Mouse (Mus musculus): ENCODE data around the gene Arhgap35. TPM values are rescaled to one million over a fixed set of nuclear protein-coding genes. Genes with fewer than 3 reads are reported as not detected.
A peak's percentile ranks its signal among the peaks of the same experiment; 100 is the strongest.

Gene Arhgap35
- total and polyA plus RNA-seq, 2 experiments from 2014 or later = 9.7 to 57.5 TPM

DNA sequence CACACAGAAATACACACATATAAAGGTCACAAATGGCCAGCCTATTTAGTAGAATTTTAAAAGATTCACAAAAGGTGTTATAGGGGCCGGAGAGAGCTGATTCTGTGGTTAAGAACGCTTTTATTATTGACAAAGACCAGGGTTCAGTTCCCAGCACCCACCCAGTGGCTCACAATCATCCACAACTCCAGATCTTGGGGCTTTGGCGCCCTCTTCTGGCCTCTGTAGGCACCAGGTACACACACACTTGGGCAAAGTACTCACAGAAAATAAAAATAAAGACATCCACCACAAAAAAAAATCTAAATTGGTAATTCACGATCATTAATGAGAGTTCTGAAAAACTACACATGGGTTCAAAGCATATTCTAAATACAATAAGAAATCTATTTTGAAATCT lies 17.1 kb upstream of the Arhgap35 start:
- no peak overlapping the region for H3K9ac ChIP-seq (replicated peaks; ENCODE audit: low read depth, low read length)
- no peak overlapping the region for H3K4me2 ChIP-seq (ENCODE audit: low read depth, low read length)
- no peaks in the 10 kb centered on the region; the same call in none of the 2 replicates for H3K4me1 ChIP-seq (ENCODE audit: control insufficient read depth, insufficient read depth)
- H3K36me3 ChIP-seq (replicated peaks; ENCODE audit: control insufficient read depth, insufficient read depth, low read length) = no peaks in the 10 kb centered on the region
- ATAC-seq (ENCODE audit: insufficient read depth, low read depth) = no peak
- H3K4me3 ChIP-seq (ENCODE audit: low read depth, low read length) = no peak overlapping the region
- H3K27ac ChIP-seq (ENCODE audit: low read depth) = no peak overlapping the region
- 67% methylated on average over 4 of the region's 4 CpGs for WGBS
- no peaks in the 10 kb centered on the region for H3K9me3 ChIP-seq (replicated peaks; ENCODE audit: control insufficient read depth, low read length)
- H3K27me3 ChIP-seq (ENCODE audit: control insufficient read depth, insufficient read depth, low read length) = no peaks in the 10 kb centered on the region
- DNase-seq (ENCODE audit: low spot score) = no peak
- TF ChIP-seq EP300 (IDR thresholded peaks at IDR 0.05; ENCODE audit: low read depth) (no peak), CTCF (IDR thresholded peaks at IDR 0.05; ENCODE audit: low read depth) (no peak)

DNA sequence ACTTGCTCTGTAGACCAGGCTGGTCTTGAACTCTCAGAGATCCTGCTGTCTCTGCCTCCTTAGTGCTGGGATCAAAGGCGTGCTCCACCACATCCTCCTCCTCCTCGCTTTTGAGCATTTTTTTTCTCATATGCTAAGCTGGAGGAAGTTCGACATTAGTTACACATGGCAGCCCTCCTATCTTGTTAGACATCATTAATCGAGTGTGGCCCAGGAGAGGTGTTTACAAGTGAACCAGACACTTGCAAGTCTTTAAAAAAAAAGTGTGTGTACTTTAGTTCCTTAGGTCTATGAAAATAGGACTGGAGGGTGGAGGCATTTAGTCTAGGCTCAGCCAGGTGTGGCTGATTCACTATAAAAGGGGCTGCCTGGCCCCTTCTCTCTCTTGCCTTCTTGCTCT lies 16.2 kb upstream of the Arhgap35 start:
- 69% methylated on average over 4 of the region's 4 CpGs for WGBS
- DNase-seq (ENCODE audit: low spot score) (no peak), ATAC-seq (ENCODE audit: insufficient read depth, low read depth) (no peak)
- no peaks in the 10 kb centered on the region for H3K9me3 ChIP-seq (replicated peaks; ENCODE audit: control insufficient read depth, low read length)
- no peak overlapping the region for H3K27ac ChIP-seq (ENCODE audit: low read depth)
- H3K27me3 ChIP-seq (ENCODE audit: control insufficient read depth, insufficient read depth, low read length) = no peaks in the 10 kb centered on the region
- no peak for TF ChIP-seq EP300 (IDR thresholded peaks at IDR 0.05; ENCODE audit: low read depth)
- no peak for TF ChIP-seq CTCF (IDR thresholded peaks at IDR 0.05; ENCODE audit: low read depth)
- no peak overlapping the region for H3K4me2 ChIP-seq (ENCODE audit: low read depth, low read length)
- no peak overlapping the region for H3K9ac ChIP-seq (replicated peaks; ENCODE audit: low read depth, low read length)
- H3K4me1 ChIP-seq (ENCODE audit: control insufficient read depth, insufficient read depth) = no peaks in the 10 kb centered on the region; the same call in none of the 2 replicates
- H3K4me3 ChIP-seq (ENCODE audit: low read depth, low read length) = no peak overlapping the region
- H3K36me3 ChIP-seq (replicated peaks; ENCODE audit: control insufficient read depth, insufficient read depth, low read length) = no peaks in the 10 kb centered on the region

DNA sequence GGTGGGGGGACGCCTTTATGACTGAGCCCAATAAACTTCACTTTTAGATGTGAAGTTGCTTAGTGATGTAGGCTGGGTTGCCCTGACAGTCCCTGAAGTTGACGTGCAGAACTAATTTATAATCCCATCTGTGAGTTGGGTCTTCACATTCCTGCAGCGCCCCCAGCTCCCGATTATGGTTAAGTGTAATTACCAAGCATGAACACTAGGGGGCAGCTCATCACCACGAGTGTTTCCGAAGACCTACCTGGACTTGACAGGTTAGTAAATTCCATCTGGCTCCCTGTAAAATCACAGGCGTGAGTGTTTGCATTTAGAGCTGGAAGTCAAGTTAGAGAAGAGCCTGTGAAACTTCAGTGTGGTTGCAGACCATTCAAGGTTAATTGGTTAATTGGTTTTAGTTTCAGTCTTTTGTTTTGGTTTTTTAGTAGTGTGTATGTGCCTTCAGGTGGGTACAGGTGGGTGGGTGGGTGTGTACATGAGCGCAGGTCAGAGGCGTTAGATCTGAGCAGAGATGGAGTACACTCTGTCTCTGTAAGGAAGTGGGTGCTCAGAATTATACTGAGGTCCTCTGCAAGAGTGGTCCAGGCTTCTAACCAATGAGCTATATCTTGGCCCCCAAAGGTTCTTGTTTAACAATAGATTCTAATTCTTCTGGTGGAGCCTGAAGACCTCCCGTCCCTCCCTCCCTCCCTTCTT lies 15.0 kb upstream of the Arhgap35 start:
- Histone ChIP-seq H3K4me2 (ENCODE audit: low read depth, low read length) (no peak overlapping the region), H3K27me3 (ENCODE audit: control insufficient read depth, insufficient read depth, low read length) (no peaks in the 10 kb centered on the region), H3K27ac (ENCODE audit: low read depth) (no peak overlapping the region), H3K9me3 (replicated peaks; ENCODE audit: control insufficient read depth, low read length) (no peaks in the 10 kb centered on the region), H3K9ac (replicated peaks; ENCODE audit: low read depth, low read length) (no peak overlapping the region), H3K36me3 (replicated peaks; ENCODE audit: control insufficient read depth, insufficient read depth, low read length) (no peaks in the 10 kb centered on the region), H3K4me1 (ENCODE audit: control insufficient read depth, insufficient read depth) (no peaks in the 10 kb centered on the region; the same call in 1 of the 2 replicates), H3K4me3 (ENCODE audit: low read depth, low read length) (no peak overlapping the region)
- WGBS = 10% methylated on average over 10 of the region's 10 CpGs
- no peak for TF ChIP-seq EP300 (IDR thresholded peaks at IDR 0.05; ENCODE audit: low read depth)
- peak; percentile 91 for TF ChIP-seq CTCF (IDR thresholded peaks at IDR 0.05; ENCODE audit: low read depth)
- DNase-seq (ENCODE audit: low spot score) (peak; percentile 43), ATAC-seq (ENCODE audit: insufficient read depth, low read depth) (no peak)

DNA sequence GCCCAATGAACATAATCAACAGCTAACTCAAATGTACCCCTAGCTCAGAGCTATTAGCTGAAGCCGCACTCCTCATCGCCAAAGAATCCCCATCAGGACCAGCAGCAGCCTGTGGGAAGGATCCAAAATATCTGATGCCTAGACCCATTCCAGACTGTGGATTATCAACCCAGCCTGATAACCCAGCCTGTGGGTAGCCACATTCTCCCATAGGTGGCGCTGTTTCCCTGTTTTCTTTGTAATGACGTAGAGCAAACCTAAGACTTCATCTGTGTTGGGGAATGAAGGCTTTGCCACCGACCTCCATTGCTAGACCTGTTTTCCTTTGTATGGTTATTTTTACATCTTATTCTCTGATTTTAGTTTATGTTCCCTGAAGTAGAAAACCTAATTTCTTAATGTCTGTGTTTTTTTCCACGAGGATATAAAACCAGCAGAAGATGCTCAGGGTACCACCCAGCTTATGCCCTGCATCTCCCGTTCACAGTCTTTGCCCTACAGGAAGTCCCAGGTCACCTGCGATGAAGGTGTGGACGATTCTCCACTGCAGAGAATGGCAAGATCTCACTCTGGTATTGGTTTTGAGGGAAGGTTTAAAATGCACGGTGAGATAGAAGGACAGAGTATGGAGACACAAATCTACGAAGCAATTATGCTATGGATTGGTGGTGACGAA lies 13.4 kb upstream of the Arhgap35 start:
- Histone ChIP-seq H3K9me3 (replicated peaks; ENCODE audit: control insufficient read depth, low read length) (no peaks in the 10 kb centered on the region), H3K27me3 (ENCODE audit: control insufficient read depth, insufficient read depth, low read length) (no peaks in the 10 kb centered on the region), H3K9ac (replicated peaks; ENCODE audit: low read depth, low read length) (no peak overlapping the region), H3K27ac (ENCODE audit: low read depth) (no peak overlapping the region), H3K4me2 (ENCODE audit: low read depth, low read length) (no peak overlapping the region), H3K4me3 (ENCODE audit: low read depth, low read length) (no peak overlapping the region), H3K36me3 (replicated peaks; ENCODE audit: control insufficient read depth, insufficient read depth, low read length) (no peaks in the 10 kb centered on the region), H3K4me1 (ENCODE audit: control insufficient read depth, insufficient read depth) (peaks cover 3% of the 10 kb centered on the region; the same call in 1 of the 2 replicates)
- DNase-seq (ENCODE audit: low spot score) (peak; percentile 81), ATAC-seq (ENCODE audit: insufficient read depth, low read depth) (peak; percentile 66)
- WGBS = 31% methylated on average over 12 of the region's 12 CpGs
- TF ChIP-seq CTCF (IDR thresholded peaks at IDR 0.05; ENCODE audit: low read depth) = peak; percentile 94
- TF ChIP-seq EP300 (IDR thresholded peaks at IDR 0.05; ENCODE audit: low read depth) = no peak

DNA sequence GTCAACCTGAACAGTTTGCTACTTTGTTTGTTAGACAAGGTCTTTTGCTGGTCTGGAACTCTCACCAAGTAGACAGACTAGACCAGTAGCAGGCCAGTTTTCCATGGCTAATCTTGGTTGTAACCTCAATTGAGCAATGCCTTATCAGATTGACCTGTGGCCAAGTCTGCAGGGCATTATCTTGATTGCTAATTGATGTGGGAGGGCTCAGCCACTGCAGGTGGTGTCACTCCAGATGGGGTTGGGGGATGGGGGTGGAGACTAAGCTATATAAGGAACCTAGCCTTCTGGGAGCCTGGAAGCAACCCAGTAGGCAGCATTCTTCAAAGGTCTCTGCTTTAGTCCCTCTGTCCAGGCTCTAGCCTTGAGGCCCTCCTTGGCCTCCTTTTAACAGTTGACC lies 8.9 kb upstream of the Arhgap35 start:
- TF ChIP-seq EP300 (IDR thresholded peaks at IDR 0.05; ENCODE audit: low read depth) = no peak
- TF ChIP-seq CTCF (IDR thresholded peaks at IDR 0.05; ENCODE audit: low read depth) = no peak
- H3K4me2 ChIP-seq (ENCODE audit: low read depth, low read length) = no peak overlapping the region
- no peak for ATAC-seq (ENCODE audit: insufficient read depth, low read depth)
- DNase-seq (ENCODE audit: low spot score) = no peak
- H3K9ac ChIP-seq (replicated peaks; ENCODE audit: low read depth, low read length) = no peak overlapping the region
- H3K36me3 ChIP-seq (replicated peaks; ENCODE audit: control insufficient read depth, insufficient read depth, low read length) = no peaks in the 10 kb centered on the region
- H3K9me3 ChIP-seq (replicated peaks; ENCODE audit: control insufficient read depth, low read length) = no peaks in the 10 kb centered on the region
- no peak overlapping the region for H3K4me3 ChIP-seq (ENCODE audit: low read depth, low read length)
- no peaks in the 10 kb centered on the region for H3K27me3 ChIP-seq (ENCODE audit: control insufficient read depth, insufficient read depth, low read length)
- H3K27ac ChIP-seq (ENCODE audit: low read depth) = no peak overlapping the region
- H3K4me1 ChIP-seq (ENCODE audit: control insufficient read depth, insufficient read depth) = peaks cover 3% of the 10 kb centered on the region; the same call in 1 of the 2 replicates

Measured in heart, postnatal 0 days (tissue).